Mouse (Mus musculus) kidney, postnatal 4 days (tissue): ENCODE data around the gene Fbp2.

Experiments
- DNase-seq, 2 experiments: peaks; one replicate each; pipeline ENCODE4 v3.0.0; 2021; ENCODE audit warnings: mixed read lengths in 2 of 2

Fbp2 gene

DNA sequence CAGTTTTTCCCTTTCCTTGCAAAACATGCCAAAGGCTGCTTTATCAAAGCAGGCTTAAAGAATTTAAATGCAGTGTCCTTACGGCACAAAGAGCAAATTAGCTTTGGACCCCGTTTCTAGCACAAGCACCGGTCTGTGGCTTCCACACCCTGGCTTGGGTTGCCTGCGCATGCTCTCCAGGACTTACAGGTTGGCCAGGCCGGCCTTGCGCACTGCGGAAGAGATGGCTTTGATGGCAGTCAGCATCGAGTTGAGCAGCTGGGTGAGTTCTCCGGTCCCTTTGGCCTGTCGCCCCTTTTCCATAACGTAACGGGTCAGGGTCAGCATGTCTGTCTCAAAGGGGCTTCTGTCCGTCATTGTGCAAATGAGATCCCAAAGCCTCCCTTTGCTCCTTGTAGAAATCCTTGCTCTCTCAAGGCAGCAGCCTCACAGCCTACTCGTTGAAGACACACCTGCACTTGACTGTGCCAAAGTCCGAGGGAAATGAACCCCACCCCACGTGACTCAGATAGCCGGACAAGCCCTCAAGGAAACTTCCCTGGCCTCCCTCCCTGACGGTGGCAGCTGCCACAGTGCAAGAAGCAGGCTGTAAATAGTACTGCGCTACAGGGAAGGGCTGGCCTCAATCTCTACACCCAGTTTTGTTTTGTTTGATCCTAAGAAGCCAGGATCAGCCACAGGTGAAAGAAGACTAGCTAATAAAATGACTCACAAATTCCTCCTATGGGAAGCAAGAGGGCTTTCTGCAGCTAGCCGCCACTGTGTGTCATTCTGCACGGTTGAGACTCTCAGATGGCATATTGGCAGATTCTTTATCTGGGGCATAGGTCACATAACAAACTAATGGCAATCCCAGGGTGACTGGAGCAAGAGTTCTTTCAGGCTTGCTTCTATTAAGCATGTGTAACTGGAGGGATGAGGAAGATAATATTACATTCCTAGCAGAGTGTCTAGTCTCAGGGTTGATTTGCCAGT is at the start of gene Fbp2:
Gene Fbp2 (minus strand): TSS at position 482 of the 975 bp plus-strand sequence.
- DNase-seq, result peak; percentile 43 to 63

DNA sequence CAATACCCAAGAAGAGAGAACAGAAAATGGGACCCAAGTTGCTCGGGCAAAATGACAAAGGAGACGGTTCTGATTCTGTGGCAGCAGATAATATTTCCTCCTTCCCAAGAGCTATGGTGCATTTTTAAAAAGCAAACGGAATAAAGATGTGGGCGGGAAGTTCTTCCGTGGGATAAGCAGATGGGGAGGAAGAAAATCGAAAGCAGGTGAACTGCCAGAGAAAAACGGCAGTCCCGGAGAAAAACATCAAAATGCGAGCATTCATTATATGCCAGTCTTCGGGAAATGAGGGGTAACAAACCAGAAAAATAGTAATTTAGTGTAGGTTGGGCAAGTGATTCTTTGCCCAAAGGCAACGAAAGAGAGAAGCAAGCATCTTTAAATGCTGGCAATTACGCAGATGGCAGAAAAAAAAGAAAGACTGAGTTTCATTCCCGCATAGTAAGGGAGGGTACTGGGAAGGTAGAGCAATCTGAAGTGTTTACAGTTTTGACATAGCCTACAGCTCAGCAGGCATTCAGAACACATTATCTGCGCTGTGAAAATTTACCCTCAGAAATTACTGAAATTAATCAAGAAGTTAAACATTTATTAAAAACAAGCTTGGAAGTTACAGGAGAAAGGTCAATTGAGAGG is 49.4 kb upstream of the Fbp2 start:
- no peak for DNase-seq

GRCm38 (mm10) chr13:62901139-62901538 is 42.9 kb upstream of the Fbp2 start:
- DNase-seq, result no peak

DNA sequence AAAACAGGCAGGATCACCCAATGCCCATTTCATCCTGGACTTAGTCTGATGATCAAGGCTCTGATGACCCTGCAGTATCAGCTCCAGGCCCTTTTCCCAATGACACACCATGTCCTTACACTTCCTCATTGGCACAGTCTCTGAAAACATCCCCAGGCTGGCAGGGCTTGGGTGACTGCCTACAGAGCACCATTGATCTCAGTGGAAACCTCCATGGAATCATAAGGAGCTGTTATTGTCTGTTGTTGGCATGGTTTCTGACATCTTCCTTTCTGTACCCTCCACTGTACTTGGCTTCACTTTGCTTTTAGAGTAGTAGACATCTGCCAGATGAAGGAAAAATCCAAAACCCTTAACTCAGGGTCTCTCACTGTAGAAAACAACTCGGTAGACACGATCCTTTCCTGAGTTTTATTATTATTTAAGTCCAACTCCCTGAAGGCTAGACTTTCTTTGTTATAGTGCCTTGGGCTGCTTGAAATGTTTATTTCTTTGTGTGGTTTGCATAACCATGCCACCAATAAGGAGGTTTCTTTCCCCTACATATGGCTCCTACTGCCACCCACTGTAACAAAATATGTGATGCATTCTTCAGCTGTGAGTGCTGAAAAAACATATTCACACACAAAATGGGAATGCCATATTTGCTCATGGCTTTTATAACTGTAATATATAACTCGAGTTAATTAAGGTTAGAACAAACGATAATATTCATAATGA is 39.9 kb upstream of the Fbp2 start:
- no peak for DNase-seq

- DNase-seq, result peak in 1 of 2 experiments; percentile 45
Observed at GRCm38 (mm10) chr13:62893044-62893842, 35.0 kb upstream of the Fbp2 start.

- DNase-seq, result no peak
Observed at GRCm38 (mm10) chr13:62889311-62889710, 31.1 kb upstream of the Fbp2 start.

DNA sequence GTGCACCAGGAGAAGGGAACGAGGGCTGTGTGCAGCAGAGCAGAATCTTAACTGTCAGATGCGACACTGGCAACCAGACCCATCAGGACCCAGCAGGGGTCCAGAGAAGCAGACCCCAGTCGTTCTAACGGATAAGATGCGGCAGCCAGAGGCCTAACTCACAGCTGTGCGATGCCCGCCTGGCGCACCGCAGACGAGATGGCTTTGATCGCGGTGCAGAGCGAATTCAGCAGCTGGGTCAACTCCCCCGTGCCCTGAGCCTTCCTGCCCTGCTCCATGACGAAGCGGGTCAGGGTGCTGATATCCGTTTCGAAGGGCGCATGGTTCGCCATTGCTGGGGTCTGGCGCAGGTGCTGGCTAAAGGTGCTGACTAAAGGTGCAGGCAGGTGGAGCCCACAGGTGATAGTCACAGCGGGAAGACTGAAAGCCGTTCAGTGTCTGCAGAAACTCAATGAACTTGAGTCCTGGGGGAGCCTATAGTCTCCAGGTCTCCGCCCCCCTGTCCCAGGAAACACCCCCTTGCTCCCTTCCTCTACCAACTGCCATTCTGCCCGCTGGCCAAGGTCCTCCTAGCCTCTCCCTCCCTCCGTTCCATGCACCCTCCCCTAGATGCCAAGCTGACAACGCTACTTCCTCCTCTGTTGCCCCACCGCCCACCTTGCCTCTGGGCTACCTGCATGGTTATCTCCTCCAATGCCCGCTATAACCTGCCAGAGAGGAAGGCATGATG is 29.7 kb upstream of the Fbp2 start, which contains the start of gene Fbp1:
Gene Fbp1 (minus strand): TSS at position 571 of the 730 bp plus-strand sequence.
- DNase-seq, result peak; percentile 49 to 67

DNA sequence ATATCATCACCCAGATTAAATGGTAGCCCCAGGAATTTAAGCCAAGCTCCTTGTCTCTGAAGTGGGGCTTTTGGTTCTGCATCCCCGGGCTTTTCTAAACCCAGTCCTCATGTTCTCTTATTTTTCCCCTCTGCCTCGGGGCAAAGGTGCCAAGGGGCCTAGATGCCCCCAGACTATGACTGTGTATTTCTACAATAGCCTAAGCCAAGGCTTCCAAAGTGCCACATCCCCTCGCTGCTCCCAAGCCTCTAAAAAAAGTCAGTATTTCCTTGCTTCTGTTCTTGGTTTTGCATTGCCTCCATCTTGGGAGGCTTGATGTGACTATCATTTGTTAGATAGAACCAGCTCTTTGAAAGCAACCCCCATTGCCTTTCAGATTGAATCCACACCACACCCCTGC is 26.3 kb upstream of the Fbp2 start:
- DNase-seq, result no peak

DNA sequence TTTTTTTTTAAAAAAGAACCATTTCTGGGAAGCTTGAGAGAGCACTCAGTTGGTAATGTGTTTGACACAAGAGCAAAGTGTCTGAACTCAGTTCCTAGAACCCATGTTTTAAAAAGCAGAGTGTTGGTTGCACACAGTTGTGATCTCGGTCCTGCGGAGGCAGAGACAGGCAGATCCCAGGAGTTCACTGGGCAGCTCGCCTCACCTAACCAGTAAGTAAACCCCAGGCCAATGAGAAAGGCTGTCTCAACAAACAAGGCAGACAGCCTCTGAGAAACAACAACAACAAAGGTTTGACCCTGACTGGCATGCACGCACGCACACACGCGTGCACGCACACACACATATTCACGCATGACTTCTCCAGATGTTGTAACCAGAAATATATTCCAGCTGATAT is 25.7 kb upstream of the Fbp2 start:
- DNase-seq, result no peak

DNA sequence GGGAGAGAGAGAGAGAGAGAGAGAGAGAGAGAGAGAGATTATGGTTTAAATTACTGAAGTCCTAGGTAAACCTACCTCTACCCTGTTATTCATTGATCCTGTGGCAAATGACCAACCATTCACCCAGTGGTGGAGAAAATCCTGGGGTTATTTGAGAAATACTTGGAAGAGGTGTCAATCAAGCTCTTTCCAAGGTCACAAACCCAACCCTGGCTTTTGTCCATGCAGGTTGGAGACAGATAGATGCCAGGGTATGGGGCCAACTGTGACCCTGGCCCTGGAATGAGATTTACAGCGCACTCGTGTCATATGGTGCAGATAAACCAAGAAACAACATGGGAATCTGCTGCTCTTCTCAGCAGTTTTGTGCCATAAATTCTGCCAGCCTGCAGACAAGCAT is 25.2 kb upstream of the Fbp2 start:
- no peak for DNase-seq

DNA sequence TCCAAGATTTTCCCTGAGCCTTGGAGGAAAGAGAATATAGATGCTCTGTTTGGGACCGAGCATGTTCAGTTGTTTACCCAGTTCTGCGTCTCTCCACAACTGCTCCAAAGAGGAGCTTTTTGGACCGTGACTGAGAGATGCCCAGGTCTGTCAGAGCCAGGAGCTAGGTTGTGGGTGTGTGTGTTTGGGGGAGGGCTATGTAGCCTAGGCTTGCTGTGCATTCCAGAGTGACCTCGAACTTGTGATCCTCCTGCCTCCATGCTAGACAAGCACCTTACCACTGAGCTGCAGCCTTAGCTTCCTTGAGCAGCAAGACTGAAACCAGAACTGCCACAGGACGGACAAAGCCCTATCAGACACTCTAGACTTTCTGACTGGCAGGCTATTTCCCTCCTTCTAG is 24.6 kb upstream of the Fbp2 start:
- DNase-seq, result no peak

GRCm38 (mm10) chr13:62881336-62881735 is 23.1 kb upstream of the Fbp2 start:
- no peak for DNase-seq

DNA sequence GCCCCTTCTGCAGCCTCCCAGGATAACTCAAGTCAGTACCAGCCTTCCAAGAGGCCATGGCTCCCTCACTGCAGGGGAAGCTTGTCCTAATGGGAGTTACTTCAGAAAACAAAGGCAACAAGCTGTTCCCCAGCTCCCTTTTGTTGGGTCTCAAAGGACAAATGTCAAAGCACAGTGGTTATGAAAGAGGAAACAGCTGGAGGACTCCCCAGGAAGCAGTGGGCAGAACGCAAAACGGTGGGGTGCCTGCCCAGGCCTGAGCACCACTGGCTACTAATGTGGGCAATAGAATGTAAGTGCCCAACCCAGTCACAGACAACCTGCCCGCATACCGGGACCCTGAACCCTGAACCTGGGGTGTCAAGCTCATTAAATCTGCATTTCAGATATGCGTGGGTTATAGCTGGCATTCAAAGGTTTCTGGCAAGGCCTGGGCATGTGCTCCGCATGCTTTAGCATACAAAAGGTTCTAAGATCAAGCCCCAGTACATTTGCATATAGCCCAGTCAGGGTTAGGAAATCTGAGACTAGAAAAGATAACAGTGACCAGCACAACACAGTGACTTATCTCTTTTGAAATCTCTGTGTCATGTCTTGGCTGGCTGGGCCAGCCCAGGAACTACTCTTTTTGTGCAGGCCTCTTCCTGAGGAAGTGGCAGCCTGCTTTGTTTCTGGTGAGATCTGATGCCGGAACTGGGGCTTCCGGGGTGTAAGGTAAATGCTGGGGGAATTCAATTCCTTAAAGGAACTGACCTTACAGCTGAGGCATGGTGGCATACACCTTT is 21.8 kb upstream of the Fbp2 start:
- no peak for DNase-seq

- no peak for DNase-seq
Observed at GRCm38 (mm10) chr13:62879411-62879810, 21.2 kb upstream of the Fbp2 start.

DNA sequence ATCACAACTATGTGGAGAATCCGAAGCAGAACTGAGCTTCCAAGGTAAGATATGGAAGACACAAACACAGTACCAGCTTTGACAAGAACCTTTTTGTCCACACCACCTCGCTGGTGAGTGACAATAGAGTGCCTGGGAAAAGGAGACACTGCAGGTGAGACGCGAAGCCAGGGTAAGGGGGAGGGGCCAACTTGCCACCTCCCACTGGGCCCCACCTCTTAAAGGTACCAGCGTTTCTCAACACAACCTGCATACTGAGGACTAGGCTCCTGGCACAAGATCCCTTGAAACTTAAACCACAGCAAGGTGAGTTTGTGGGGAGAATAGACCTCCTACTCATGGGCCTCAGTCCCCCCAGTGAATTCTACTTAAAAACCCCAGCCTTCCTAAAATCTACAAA is 19.0 kb upstream of the Fbp2 start:
- peak in 1 of 2 experiments; percentile 48 for DNase-seq

- no peak for DNase-seq
Observed at GRCm38 (mm10) chr13:62876111-62876510, 17.9 kb upstream of the Fbp2 start.

DNA sequence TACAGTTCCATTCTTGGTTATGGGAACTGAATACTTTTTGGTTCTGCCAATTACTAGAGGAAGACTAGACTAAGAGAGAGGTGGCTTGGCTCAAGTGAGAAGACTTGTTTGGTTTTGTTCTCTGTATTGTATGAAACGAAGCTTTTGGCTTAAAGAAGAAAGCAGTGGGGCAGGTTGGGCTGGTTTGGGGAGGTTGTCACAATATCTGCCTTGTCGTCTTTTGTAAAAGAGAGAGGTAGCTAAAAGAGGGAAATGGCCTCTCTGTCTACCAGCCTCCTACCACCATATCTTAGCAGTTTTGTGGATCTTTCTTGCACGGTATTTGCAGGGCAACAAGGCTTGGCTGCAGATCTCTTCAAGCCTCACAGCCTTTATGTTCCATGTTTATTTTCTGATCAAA is 14.0 kb upstream of the Fbp2 start:
- DNase-seq, result no peak

- DNase-seq, result no peak
Observed at GRCm38 (mm10) chr13:62870605-62871004, 12.4 kb upstream of the Fbp2 start.

- no peak for DNase-seq
Observed at GRCm38 (mm10) chr13:62866817-62867216, 8.6 kb upstream of the Fbp2 start.

GRCm38 (mm10) chr13:62865651-62866315 is 7.6 kb upstream of the Fbp2 start:
- no peak for DNase-seq
